Mouse (Mus musculus) mesoderm, embryonic 11.5 days (tissue): ENCODE measurements at regions not wholly inside any gene's neighbourhood (a gene's known extent, or its start where the extent isn't known, plus 50 kb on each side); places are given as distances from the start of the nearest gene placed in this dataset.

Experiments
- DNase-seq: peaks from one replicate; pipeline ENCODE4 v3.0.0-alpha.2; 2012; ENCODE audit warnings: low read depth, low spot score

GRCm38 (mm10) chr7:117734994-117735698, 354.4 kb downstream of the Xylt1 start:
- DNase-seq, result no peak

GRCm38 (mm10) chr7:117729067-117729466, 348.3 kb downstream of the Xylt1 start:
- peak; percentile 37 for DNase-seq
